Mouse (Mus musculus): ENCODE data around the gene Dlk1. TPM values are rescaled to one million over a fixed set of nuclear protein-coding genes. Genes with fewer than 3 reads are reported as not detected.

Gene Dlk1
- polyA plus RNA-seq, 1 experiment from 2014 or later: 477 TPM

DNA sequence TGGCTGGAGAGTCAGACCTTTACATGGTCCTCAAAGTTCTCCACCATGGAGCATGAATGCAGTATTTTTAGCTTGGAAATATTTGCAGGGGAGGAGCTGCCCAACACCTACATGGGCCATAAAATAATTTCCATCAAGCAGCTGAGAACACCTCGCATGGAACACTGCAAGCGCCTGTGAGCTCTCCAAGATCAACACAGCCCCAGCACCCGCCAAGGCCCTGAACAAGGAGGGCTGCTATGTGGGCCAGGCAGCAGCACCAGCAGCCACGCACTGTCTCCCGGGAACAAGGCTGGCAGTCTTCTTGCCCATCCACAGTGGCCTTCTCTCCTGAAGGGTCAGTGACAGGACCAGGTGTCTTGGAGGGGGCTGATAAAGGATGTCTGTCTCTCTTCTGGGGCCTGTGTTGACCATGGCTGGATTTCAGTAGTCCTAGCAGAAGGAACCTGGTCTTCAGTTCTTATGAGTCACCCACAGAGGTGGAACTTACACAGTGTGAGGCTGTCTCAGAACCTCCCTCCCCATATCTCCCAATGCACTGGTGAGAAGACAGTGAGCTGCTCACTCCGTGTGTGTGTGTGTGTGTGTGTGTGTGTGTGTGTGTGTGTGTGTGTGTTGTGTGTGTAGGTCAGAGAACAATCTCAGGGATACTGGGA is 20.0 kb upstream of the Dlk1 start:
- H3K9ac ChIP-seq (replicated peaks; ENCODE audit: low read depth, low read length): no peak overlapping the region
- peaks cover 13% of the 10 kb centered on the region for H3K4me1 ChIP-seq (ENCODE audit: control insufficient read depth, insufficient read depth, low read length)
- no peak overlapping the region for H3K4me2 ChIP-seq (replicated peaks; ENCODE audit: low read depth, low read length)
- no peaks in the 10 kb centered on the region for H3K36me3 ChIP-seq (ENCODE audit: control insufficient read depth, insufficient read depth, low read length)
- H3K27me3 ChIP-seq (ENCODE audit: control insufficient read depth, insufficient read depth, low read length): no peaks in the 10 kb centered on the region
- H3K27ac ChIP-seq (ENCODE audit: low read length): no peak overlapping the region
- WGBS: 72% methylated on average over 6 of the region's 6 CpGs
- no peak for ATAC-seq (ENCODE audit: insufficient number of reproducible peaks, insufficient read depth, low FRiP score, low read depth)
- no peak overlapping the region for H3K4me3 ChIP-seq (ENCODE audit: low read depth, low read length)
- H3K9me3 ChIP-seq (ENCODE audit: control insufficient read depth, low read depth, low read length): no peaks in the 10 kb centered on the region

DNA sequence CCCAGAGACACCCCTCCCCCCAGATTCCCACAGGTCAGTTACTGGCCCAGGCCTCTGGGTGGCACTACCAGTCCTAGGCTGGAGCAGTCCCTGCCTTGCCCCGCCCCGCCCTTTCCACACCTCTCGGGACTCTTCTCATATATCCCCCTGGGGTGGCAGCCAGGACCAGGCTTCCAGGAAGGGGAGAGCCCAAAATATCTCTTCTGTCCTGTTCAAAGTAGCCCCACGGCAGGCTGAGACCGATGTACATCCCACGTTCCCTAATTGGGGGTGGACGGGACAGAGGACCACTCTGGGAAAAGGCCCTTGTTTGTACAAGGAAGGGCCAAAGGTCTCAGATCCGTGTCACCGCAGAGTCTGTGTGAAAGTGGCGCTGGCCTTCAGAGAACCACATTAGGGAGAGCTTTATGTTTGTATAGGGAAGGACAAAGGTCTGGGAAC is 16.2 kb upstream of the Dlk1 start:
- peak overlapping the region; percentile 13; the same call in 1 of the 2 replicates for H3K4me2 ChIP-seq (replicated peaks; ENCODE audit: low read depth, low read length)
- peak; percentile 70 for ATAC-seq (ENCODE audit: insufficient number of reproducible peaks, insufficient read depth, low FRiP score, low read depth)
- 10% methylated on average over 10 of the region's 10 CpGs for WGBS

DNA sequence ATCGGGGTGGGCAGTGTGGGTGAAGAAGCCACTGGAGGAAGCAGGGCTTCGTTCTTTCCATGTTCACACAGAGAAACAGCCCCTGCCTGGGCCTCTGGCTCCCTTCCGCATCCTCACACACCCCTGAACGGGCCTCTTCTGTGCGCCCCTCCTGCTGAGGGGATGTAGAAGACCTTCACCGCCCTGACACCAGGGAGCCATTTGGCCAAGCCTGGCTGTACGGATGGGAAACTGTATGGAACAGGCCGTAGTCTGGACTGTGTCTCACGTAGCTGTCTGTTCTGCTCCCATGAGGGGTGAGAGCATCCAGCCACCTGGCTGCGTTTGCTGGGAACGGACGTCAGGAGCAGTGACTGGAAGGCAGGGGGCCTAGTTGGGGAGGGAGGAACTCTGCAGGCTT is 15.8 kb upstream of the Dlk1 start:
- Histone ChIP-seq H3K36me3 (ENCODE audit: control insufficient read depth, insufficient read depth, low read length) (no peaks in the 10 kb centered on the region), H3K9me3 (ENCODE audit: control insufficient read depth, low read depth, low read length) (no peaks in the 10 kb centered on the region), H3K4me3 (ENCODE audit: low read depth, low read length) (no peak overlapping the region), H3K9ac (replicated peaks; ENCODE audit: low read depth, low read length) (no peak overlapping the region), H3K4me1 (ENCODE audit: control insufficient read depth, insufficient read depth, low read length) (peaks cover 45% of the 10 kb centered on the region), H3K27ac (ENCODE audit: low read length) (peak overlapping the region; percentile 93), H3K27me3 (ENCODE audit: control insufficient read depth, insufficient read depth, low read length) (no peaks in the 10 kb centered on the region), H3K4me2 (replicated peaks; ENCODE audit: low read depth, low read length) (peak overlapping the region; percentile 13; the same call in 1 of the 2 replicates)
- ATAC-seq (ENCODE audit: insufficient number of reproducible peaks, insufficient read depth, low FRiP score, low read depth): peak; percentile 67; the same call in 1 of the 2 replicates
- 12% methylated on average over 12 of the region's 12 CpGs for WGBS

More for the DNA sequence above, 16.2 kb upstream of the Dlk1 start:
- H3K9me3 ChIP-seq (ENCODE audit: control insufficient read depth, low read depth, low read length): no peaks in the 10 kb centered on the region
- H3K36me3 ChIP-seq (ENCODE audit: control insufficient read depth, insufficient read depth, low read length): no peaks in the 10 kb centered on the region
- H3K4me3 ChIP-seq (ENCODE audit: low read depth, low read length): no peak overlapping the region
- no peaks in the 10 kb centered on the region for H3K27me3 ChIP-seq (ENCODE audit: control insufficient read depth, insufficient read depth, low read length)
- no peak overlapping the region for H3K9ac ChIP-seq (replicated peaks; ENCODE audit: low read depth, low read length)
- H3K27ac ChIP-seq (ENCODE audit: low read length): peak overlapping the region; percentile 93
- peaks cover 40% of the 10 kb centered on the region for H3K4me1 ChIP-seq (ENCODE audit: control insufficient read depth, insufficient read depth, low read length)

DNA sequence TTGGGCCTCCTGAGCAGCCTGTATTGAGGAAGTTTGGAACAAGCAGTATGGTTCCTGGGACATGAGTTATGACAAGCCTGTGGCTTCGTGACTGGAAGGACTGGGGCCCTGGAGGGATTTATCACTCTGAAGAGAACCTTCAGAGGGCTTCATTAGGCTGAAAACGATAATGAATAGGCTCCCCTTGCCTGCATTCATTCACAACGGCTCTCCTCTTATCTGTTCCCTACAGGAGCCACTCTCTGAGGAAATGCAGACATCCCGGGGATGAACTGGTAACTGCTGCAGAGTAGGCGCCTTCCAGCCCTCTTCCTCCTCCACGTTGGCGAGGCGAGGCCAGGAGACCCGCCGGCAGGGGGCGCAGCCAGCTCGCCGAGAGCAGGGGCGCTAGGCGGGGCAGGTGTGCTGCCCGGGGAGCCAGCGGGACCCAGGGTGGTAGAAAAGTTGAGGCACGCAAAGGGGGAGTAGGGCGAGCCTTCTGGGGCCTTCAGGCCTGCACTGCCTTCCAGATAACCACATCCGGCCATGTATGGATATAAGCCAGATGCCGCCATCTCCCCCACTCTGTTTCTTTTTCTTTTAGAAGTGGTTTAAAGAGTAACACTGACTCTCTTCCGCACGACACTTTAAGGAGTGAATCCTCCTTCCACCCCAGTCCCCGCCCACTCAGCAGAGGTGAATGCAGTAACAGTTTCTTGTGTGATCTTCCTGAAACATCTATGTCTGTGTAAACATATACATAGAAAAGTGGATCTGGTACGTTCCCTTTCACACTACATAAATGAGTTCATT is 14.9 kb upstream of the Dlk1 start:
- H3K27ac ChIP-seq (ENCODE audit: low read length): peak overlapping the region; percentile 93
- peak; percentile 62; the same call in 1 of the 2 replicates for ATAC-seq (ENCODE audit: insufficient number of reproducible peaks, insufficient read depth, low FRiP score, low read depth)
- no peak overlapping the region for H3K4me3 ChIP-seq (ENCODE audit: low read depth, low read length)
- no peaks in the 10 kb centered on the region for H3K36me3 ChIP-seq (ENCODE audit: control insufficient read depth, insufficient read depth, low read length)
- H3K27me3 ChIP-seq (ENCODE audit: control insufficient read depth, insufficient read depth, low read length): no peaks in the 10 kb centered on the region
- peak overlapping the region; percentile 27 for H3K4me2 ChIP-seq (replicated peaks; ENCODE audit: low read depth, low read length)
- H3K4me1 ChIP-seq (ENCODE audit: control insufficient read depth, insufficient read depth, low read length): peaks cover 47% of the 10 kb centered on the region
- no peak overlapping the region; the same call in 1 of the 2 replicates for H3K9ac ChIP-seq (replicated peaks; ENCODE audit: low read depth, low read length)
- H3K9me3 ChIP-seq (ENCODE audit: control insufficient read depth, low read depth, low read length): no peaks in the 10 kb centered on the region
- WGBS: 3% methylated on average over 25 of the region's 25 CpGs

DNA sequence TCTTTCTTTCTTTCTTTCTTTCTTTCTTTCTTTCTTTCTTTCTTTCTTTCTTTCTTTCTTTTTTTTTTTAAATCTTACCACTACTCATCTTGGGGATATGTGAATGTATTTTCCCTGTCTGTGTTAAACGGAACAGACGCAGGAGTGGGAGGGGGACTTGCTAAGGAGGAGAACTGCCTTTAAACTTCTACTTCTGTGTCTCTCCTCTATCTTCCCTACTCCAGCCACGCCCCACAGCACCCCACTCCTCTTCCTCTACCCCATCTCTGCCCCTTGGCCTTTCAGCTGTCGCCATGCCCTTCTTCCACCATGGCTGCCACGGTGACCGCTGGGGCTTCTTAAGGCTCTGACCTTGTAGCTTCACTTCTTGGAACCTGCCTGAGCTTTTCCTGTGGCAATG is 14.2 kb upstream of the Dlk1 start:
- H3K9me3 ChIP-seq (ENCODE audit: control insufficient read depth, low read depth, low read length): no peaks in the 10 kb centered on the region
- no peak overlapping the region for H3K9ac ChIP-seq (replicated peaks; ENCODE audit: low read depth, low read length)
- WGBS: 59% methylated on average over 6 of the region's 6 CpGs
- no peak overlapping the region for H3K4me3 ChIP-seq (ENCODE audit: low read depth, low read length)
- no peaks in the 10 kb centered on the region for H3K27me3 ChIP-seq (ENCODE audit: control insufficient read depth, insufficient read depth, low read length)
- H3K4me1 ChIP-seq (ENCODE audit: control insufficient read depth, insufficient read depth, low read length): peaks cover 52% of the 10 kb centered on the region
- no peaks in the 10 kb centered on the region for H3K36me3 ChIP-seq (ENCODE audit: control insufficient read depth, insufficient read depth, low read length)
- no peak for ATAC-seq (ENCODE audit: insufficient number of reproducible peaks, insufficient read depth, low FRiP score, low read depth)
- H3K27ac ChIP-seq (ENCODE audit: low read length): peak overlapping the region; percentile 93
- no peak overlapping the region for H3K4me2 ChIP-seq (replicated peaks; ENCODE audit: low read depth, low read length)

DNA sequence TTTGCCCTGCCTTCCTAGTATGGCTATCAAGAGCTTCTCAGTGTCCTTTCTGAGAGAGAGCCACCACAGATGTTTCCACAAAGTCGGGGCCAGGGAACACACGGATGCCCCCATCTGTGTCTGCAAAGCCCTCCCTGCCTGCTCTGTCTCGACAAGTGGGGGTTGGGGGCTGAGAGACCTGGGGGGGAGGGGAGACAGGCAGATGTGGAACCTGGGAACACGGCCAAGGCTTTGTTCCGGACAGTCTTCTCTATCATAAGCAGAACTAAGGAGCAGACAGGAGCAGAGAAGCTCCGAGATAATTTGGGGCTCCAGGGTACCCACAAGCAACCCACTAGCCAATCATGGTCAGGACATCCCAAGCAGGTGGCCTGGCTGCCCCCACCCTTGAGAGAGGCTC is 12.6 kb upstream of the Dlk1 start:
- H3K4me1 ChIP-seq (ENCODE audit: control insufficient read depth, insufficient read depth, low read length): peaks cover 61% of the 10 kb centered on the region
- WGBS: 40% methylated on average over 6 of the region's 6 CpGs
- H3K27me3 ChIP-seq (ENCODE audit: control insufficient read depth, insufficient read depth, low read length): no peaks in the 10 kb centered on the region
- no peak overlapping the region for H3K9ac ChIP-seq (replicated peaks; ENCODE audit: low read depth, low read length)
- peak overlapping the region; percentile 93; the same call in 1 of the 2 replicates for H3K27ac ChIP-seq (ENCODE audit: low read length)
- no peak for ATAC-seq (ENCODE audit: insufficient number of reproducible peaks, insufficient read depth, low FRiP score, low read depth)
- no peak overlapping the region for H3K4me3 ChIP-seq (ENCODE audit: low read depth, low read length)
- H3K36me3 ChIP-seq (ENCODE audit: control insufficient read depth, insufficient read depth, low read length): no peaks in the 10 kb centered on the region
- H3K4me2 ChIP-seq (replicated peaks; ENCODE audit: low read depth, low read length): no peak overlapping the region
- no peaks in the 10 kb centered on the region for H3K9me3 ChIP-seq (ENCODE audit: control insufficient read depth, low read depth, low read length)

DNA sequence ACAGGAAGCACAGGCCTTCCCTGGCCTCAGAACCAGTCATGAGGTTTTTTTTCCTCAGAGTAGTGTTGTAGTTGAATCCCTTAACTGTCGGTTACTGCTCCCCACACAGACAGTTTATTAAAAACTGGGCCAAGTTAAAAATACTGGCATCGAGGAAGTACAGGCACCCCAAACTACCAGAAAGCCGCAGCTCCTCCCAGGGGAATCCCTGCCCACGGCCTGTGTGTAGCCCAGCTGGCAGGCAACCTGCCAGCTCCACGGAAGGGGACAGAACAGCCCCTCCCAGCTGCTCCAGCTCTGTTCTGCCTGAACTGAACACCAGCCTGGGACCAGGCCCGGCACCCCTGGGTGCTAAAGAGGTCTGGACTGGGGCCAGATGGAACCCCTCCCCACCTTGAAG is 11.3 kb upstream of the Dlk1 start:
- no peak for ATAC-seq (ENCODE audit: insufficient number of reproducible peaks, insufficient read depth, low FRiP score, low read depth)
- H3K36me3 ChIP-seq (ENCODE audit: control insufficient read depth, insufficient read depth, low read length): no peaks in the 10 kb centered on the region
- no peaks in the 10 kb centered on the region for H3K27me3 ChIP-seq (ENCODE audit: control insufficient read depth, insufficient read depth, low read length)
- no peak overlapping the region for H3K4me2 ChIP-seq (replicated peaks; ENCODE audit: low read depth, low read length)
- WGBS: 21% methylated on average over 6 of the region's 6 CpGs
- H3K9me3 ChIP-seq (ENCODE audit: control insufficient read depth, low read depth, low read length): no peaks in the 10 kb centered on the region
- H3K4me3 ChIP-seq (ENCODE audit: low read depth, low read length): no peak overlapping the region
- H3K9ac ChIP-seq (replicated peaks; ENCODE audit: low read depth, low read length): no peak overlapping the region
- peak overlapping the region; percentile 11; the same call in 1 of the 2 replicates for H3K27ac ChIP-seq (ENCODE audit: low read length)
- peaks cover 65% of the 10 kb centered on the region for H3K4me1 ChIP-seq (ENCODE audit: control insufficient read depth, insufficient read depth, low read length)

DNA sequence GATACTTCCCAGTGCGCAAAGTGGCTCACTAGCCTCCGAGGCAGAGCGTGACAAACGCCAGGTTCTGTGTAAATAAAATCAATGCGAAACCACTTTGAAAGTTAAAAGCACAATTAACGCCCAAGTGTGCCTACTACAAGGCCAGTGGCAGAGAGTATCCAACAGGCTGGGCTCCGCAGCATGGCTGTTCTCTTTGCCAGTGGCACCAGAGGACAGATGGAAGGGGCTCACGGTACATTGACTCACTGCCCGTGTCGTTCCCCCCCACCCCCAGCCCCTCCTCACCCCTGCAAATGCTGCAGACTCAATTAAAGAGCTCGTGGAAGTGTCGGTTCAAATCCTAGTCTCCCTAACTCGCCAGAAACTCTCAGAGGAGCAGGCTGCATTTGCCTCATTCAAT is 10.5 kb upstream of the Dlk1 start:
- peaks cover 66% of the 10 kb centered on the region for H3K4me1 ChIP-seq (ENCODE audit: control insufficient read depth, insufficient read depth, low read length)
- H3K27ac ChIP-seq (ENCODE audit: low read length): no peak overlapping the region; the same call in 1 of the 2 replicates

More for the DNA sequence above, 10.5 kb upstream of the Dlk1 start:
- no peaks in the 10 kb centered on the region for H3K36me3 ChIP-seq (ENCODE audit: control insufficient read depth, insufficient read depth, low read length)
- no peak overlapping the region for H3K4me2 ChIP-seq (replicated peaks; ENCODE audit: low read depth, low read length)
- H3K9me3 ChIP-seq (ENCODE audit: control insufficient read depth, low read depth, low read length): no peaks in the 10 kb centered on the region
- ATAC-seq (ENCODE audit: insufficient number of reproducible peaks, insufficient read depth, low FRiP score, low read depth): no peak
- no peak overlapping the region for H3K9ac ChIP-seq (replicated peaks; ENCODE audit: low read depth, low read length)
- H3K27me3 ChIP-seq (ENCODE audit: control insufficient read depth, insufficient read depth, low read length): no peaks in the 10 kb centered on the region
- WGBS: 48% methylated on average over 13 of the region's 13 CpGs
- H3K4me3 ChIP-seq (ENCODE audit: low read depth, low read length): no peak overlapping the region

Measured in stomach, embryonic 14.5 days (tissue).